Mouse (Mus musculus) midbrain, embryonic 12.5 days (tissue): Measurements from ENCODE around the gene Epm2aip1. TPM values are rescaled to one million over a fixed set of nuclear protein-coding genes. Genes with fewer than 3 reads are reported as not detected.

Source experiments
- ATAC-seq: fragments of 200-750 bp; cut with Nextera tagmentation; 2 replicates; pipeline ENCODE4 v1.8.0; 2017; ENCODE audit warnings: low read depth, moderate TSS enrichment, moderate library complexity; ENCODE audit not compliant: low FRiP score
- H3K27ac ChIP-seq: fragments of 300-500 bp; sonication (generic); replicated peaks from 2 replicates; pipeline ENCODE4 v1.5.1; 2016; ENCODE audit warnings: mild to moderate bottlenecking
- H3K27me3 ChIP-seq: fragments of 300-500 bp; sonication (generic); 2 replicates; pipeline ENCODE4 v1.6.1; 2016; ENCODE audit warnings: mild to moderate bottlenecking
- H3K36me3 ChIP-seq: fragments of 300-500 bp; sonication (generic); 2 replicates; pipeline ENCODE4 v1.6.1; 2016
- H3K4me1 ChIP-seq: fragments of 300-500 bp; sonication (generic); 2 replicates; pipeline ENCODE4 v1.6.1; 2016
- H3K4me2 ChIP-seq: fragments of 300-500 bp; sonication (generic); replicated peaks from 2 replicates; pipeline ENCODE4 v1.6.1; 2016; ENCODE audit warnings: mild to moderate bottlenecking, moderate library complexity
- H3K4me3 ChIP-seq: fragments of 300-500 bp; sonication (generic); 2 replicates; pipeline ENCODE4 v1.5.1; 2016; ENCODE audit warnings: mild to moderate bottlenecking
- H3K9ac ChIP-seq: fragments of 300-500 bp; sonication (generic); replicated peaks from 2 replicates; pipeline ENCODE4 v1.6.1; 2016; ENCODE audit warnings: mild to moderate bottlenecking, moderate library complexity
- H3K9me3 ChIP-seq: fragments of 300-500 bp; sonication (generic); 2 replicates; pipeline ENCODE4 v1.6.1; 2016; ENCODE audit warnings: mild to moderate bottlenecking
- WGBS: fragments of 180-500 bp; shearing (Covaris S2); methylation state at CpG from one replicate; pipeline ENCODE4 v1.1.7; 2016; 5-methylcytosine and 5-hydroxymethylcytosine counted together
- polyA plus RNA-seq: library from polyadenylated mRNA; unstranded; fragments of >200 nt; fragmentation: Nextera tagmentation; extraction: Ambion mirVana; gene quantifications from 2 replicates; pipeline ENCODE4 v1.2.1, GENCODE M21; 2016

Gene Epm2aip1
- polyA plus RNA-seq, 1 experiment from 2014 or later: 47.3 TPM

GRCm38 (mm10) chr9:111289832-111290339 lies 18.2 kb downstream of the Epm2aip1 start:
- no peak overlapping the region for H3K4me2 ChIP-seq
- no peak overlapping the region for H3K27ac ChIP-seq
- no peak overlapping the region for H3K9ac ChIP-seq
- no peaks in the 10 kb centered on the region for H3K9me3 ChIP-seq
- no peaks in the 10 kb centered on the region for H3K36me3 ChIP-seq
- no peak overlapping the region for H3K4me3 ChIP-seq
- ATAC-seq: peak; percentile 68
- WGBS: 15% methylated on average over 21 of the region's 21 CpGs
- no peaks in the 10 kb centered on the region for H3K27me3 ChIP-seq
- peaks cover 12% of the 10 kb centered on the region for H3K4me1 ChIP-seq

- WGBS: 69% methylated on average over 11 of the region's 11 CpGs
- H3K4me3 ChIP-seq: no peak overlapping the region
- no peaks in the 10 kb centered on the region for H3K36me3 ChIP-seq
- ATAC-seq: no peak
- H3K27me3 ChIP-seq: no peaks in the 10 kb centered on the region
- H3K27ac ChIP-seq: no peak overlapping the region
- peaks cover 7% of the 10 kb centered on the region for H3K4me1 ChIP-seq
- H3K4me2 ChIP-seq: no peak overlapping the region
- H3K9ac ChIP-seq: no peak overlapping the region
- H3K9me3 ChIP-seq: no peaks in the 10 kb centered on the region
These were observed 18.9 kb downstream of the Epm2aip1 start for GRCm38 (mm10) chr9:111290539-111291100.

GRCm38 (mm10) chr9:111293234-111293633 lies 21.5 kb downstream of the Epm2aip1 start:
- WGBS: 85% methylated on average over 4 of the region's 4 CpGs
- ATAC-seq: no peak
- Histone ChIP-seq H3K36me3 (no peaks in the 10 kb centered on the region), H3K27me3 (no peaks in the 10 kb centered on the region), H3K9me3 (no peaks in the 10 kb centered on the region), H3K4me1 (0 out of 2 replicates have a peak, but pooled peaks cover 4% of the 10 kb centered on the region), H3K9ac (no peak overlapping the region), H3K4me2 (no peak overlapping the region), H3K4me3 (no peak overlapping the region), H3K27ac (no peak overlapping the region)

- WGBS: 89% methylated on average over 6 of the region's 6 CpGs
- H3K9ac ChIP-seq: no peak overlapping the region
- no peaks in the 10 kb centered on the region for H3K36me3 ChIP-seq
- ATAC-seq: no peak
- H3K4me2 ChIP-seq: no peak overlapping the region
- H3K4me1 ChIP-seq: no peaks in the 10 kb centered on the region
- no peak overlapping the region for H3K4me3 ChIP-seq
- H3K27me3 ChIP-seq: no peaks in the 10 kb centered on the region
- H3K27ac ChIP-seq: no peak overlapping the region
- H3K9me3 ChIP-seq: no peaks in the 10 kb centered on the region
These were observed 23.2 kb downstream of the Epm2aip1 start for GRCm38 (mm10) chr9:111294911-111295310.

GRCm38 (mm10) chr9:111295323-111295722 lies 23.6 kb downstream of the Epm2aip1 start:
- Histone ChIP-seq H3K27ac (no peak overlapping the region), H3K9me3 (no peaks in the 10 kb centered on the region), H3K4me2 (no peak overlapping the region), H3K4me1 (no peaks in the 10 kb centered on the region), H3K9ac (no peak overlapping the region), H3K4me3 (no peak overlapping the region), H3K36me3 (no peaks in the 10 kb centered on the region), H3K27me3 (no peaks in the 10 kb centered on the region)
- no peak for ATAC-seq
- WGBS: 59% methylated on average over 2 of the region's 2 CpGs

GRCm38 (mm10) chr9:111296433-111296832 lies 24.7 kb downstream of the Epm2aip1 start:
- 74% methylated on average over 7 of the region's 7 CpGs for WGBS
- no peak for ATAC-seq
- no peak overlapping the region for H3K4me2 ChIP-seq
- no peaks in the 10 kb centered on the region for H3K4me1 ChIP-seq
- H3K36me3 ChIP-seq: no peaks in the 10 kb centered on the region
- no peak overlapping the region for H3K27ac ChIP-seq
- no peak overlapping the region for H3K9ac ChIP-seq
- no peaks in the 10 kb centered on the region for H3K9me3 ChIP-seq
- H3K4me3 ChIP-seq: no peak overlapping the region
- H3K27me3 ChIP-seq: no peaks in the 10 kb centered on the region

GRCm38 (mm10) chr9:111298606-111299005 lies 26.9 kb downstream of the Epm2aip1 start:
- no peaks in the 10 kb centered on the region for H3K9me3 ChIP-seq
- no peak overlapping the region for H3K4me2 ChIP-seq
- H3K4me3 ChIP-seq: no peak overlapping the region
- no peak overlapping the region for H3K27ac ChIP-seq
- ATAC-seq: no peak
- H3K9ac ChIP-seq: no peak overlapping the region
- H3K27me3 ChIP-seq: no peaks in the 10 kb centered on the region
- 88% methylated on average over 2 of the region's 2 CpGs for WGBS
- H3K4me1 ChIP-seq: no peaks in the 10 kb centered on the region; the same call in 1 of the 2 replicates
- no peaks in the 10 kb centered on the region for H3K36me3 ChIP-seq

GRCm38 (mm10) chr9:111302196-111302831 lies 30.6 kb downstream of the Epm2aip1 start:
- Histone ChIP-seq H3K4me1 (no peaks in the 10 kb centered on the region; the same call in 1 of the 2 replicates), H3K4me3 (no peak overlapping the region), H3K9me3 (no peaks in the 10 kb centered on the region), H3K36me3 (no peaks in the 10 kb centered on the region), H3K27me3 (0 out of 2 replicates have a peak, but pooled peaks cover 4% of the 10 kb centered on the region), H3K27ac (no peak overlapping the region), H3K4me2 (no peak overlapping the region), H3K9ac (no peak overlapping the region)
- WGBS: 58% methylated on average over 12 of the region's 12 CpGs
- ATAC-seq: no peak

- Histone ChIP-seq H3K9me3 (no peaks in the 10 kb centered on the region), H3K4me3 (no peak overlapping the region), H3K4me1 (no peaks in the 10 kb centered on the region; the same call in 1 of the 2 replicates), H3K9ac (no peak overlapping the region), H3K27me3 (0 out of 2 replicates have a peak, but pooled peaks cover 7% of the 10 kb centered on the region), H3K27ac (no peak overlapping the region), H3K4me2 (no peak overlapping the region), H3K36me3 (no peaks in the 10 kb centered on the region)
- no peak for ATAC-seq
- WGBS: 93% methylated on average over 6 of the region's 6 CpGs
These were observed 32.3 kb downstream of the Epm2aip1 start for GRCm38 (mm10) chr9:111304036-111304435.

- no peak overlapping the region for H3K9ac ChIP-seq
- H3K4me3 ChIP-seq: no peak overlapping the region
- peaks cover 8% of the 10 kb centered on the region; the same call in 1 of the 2 replicates for H3K9me3 ChIP-seq
- no peak for ATAC-seq
- WGBS: 85% methylated on average over 7 of the region's 7 CpGs
- H3K4me1 ChIP-seq: no peaks in the 10 kb centered on the region; the same call in 1 of the 2 replicates
- H3K4me2 ChIP-seq: no peak overlapping the region
- H3K27ac ChIP-seq: no peak overlapping the region
- H3K36me3 ChIP-seq: no peaks in the 10 kb centered on the region
- H3K27me3 ChIP-seq: peaks cover 28% of the 10 kb centered on the region
These were observed 34.4 kb downstream of the Epm2aip1 start for GRCm38 (mm10) chr9:111306142-111306541.

- peak; percentile 70 for ATAC-seq
- Histone ChIP-seq H3K9me3 (peaks cover 9% of the 10 kb centered on the region; the same call in 1 of the 2 replicates), H3K4me3 (peak within 1 kb of the TSS; percentile 53), H3K27me3 (peaks cover 61% of the 10 kb centered on the region), H3K36me3 (no peaks in the 10 kb centered on the region), H3K4me2 (peak within 1 kb of the TSS; percentile 91), H3K27ac (no peak within 1 kb of the TSS), H3K9ac (peak within 1 kb of the TSS; percentile 49), H3K4me1 (peaks cover 18% of the 10 kb centered on the region)
- 8% methylated on average over 70 of the region's 72 CpGs for WGBS
These were observed 39.5 kb downstream of the Epm2aip1 start, which contains the start of gene Trank1 for GRCm38 (mm10) chr9:111311031-111311842. TSS of gene Trank1 (plus strand) at chr9:111311739.
